Mouse (Mus musculus) right cerebral cortex, postnatal 10 days (tissue): ENCODE data around the gene S100a16.

Experiments
- DNase-seq, 2 experiments: peaks; one replicate each; pipeline ENCODE4 v3.0.0; 2021; ENCODE audit warnings: low spot score in 2 of 2

Gene S100a16

DNA sequence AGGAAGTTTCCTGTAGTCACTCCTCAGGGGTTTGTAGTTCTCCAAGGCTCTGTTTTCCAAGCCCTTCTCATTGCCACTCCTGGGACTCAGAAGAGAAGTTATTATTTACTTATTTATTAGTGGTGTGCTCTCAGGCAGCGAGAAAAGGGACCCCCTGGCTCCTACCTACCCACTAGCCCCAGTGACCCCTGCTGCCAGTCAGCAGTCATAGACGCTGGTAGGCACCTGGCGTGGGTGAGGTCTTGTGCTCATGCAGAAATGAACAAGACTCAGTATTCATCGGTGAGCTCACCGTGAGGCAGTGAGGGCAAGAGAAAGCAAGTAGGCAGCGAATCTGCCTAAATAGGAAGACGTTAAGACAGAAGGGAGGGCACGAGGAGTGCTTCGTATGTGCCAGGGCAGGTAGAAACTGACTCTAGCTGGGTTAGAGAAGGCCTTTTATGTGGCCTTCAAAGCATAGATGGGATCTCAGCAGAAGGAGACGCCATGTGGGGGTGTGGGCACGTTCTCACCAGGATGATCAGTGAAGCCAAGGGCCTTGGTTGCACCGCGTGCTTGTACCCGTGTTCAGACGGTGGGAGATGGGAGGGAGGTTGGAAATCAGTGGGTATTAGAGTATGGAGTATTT lies 49.1 kb downstream of the S100a16 start:
- no peak for DNase-seq

- no peak for DNase-seq
These were observed 49.9 kb downstream of the S100a16 start for GRCm38 (mm10) chr3:90586906-90587305.

GRCm38 (mm10) chr3:90587361-90588101 lies 50.5 kb downstream of the S100a16 start:
- DNase-seq, result no peak

GRCm38 (mm10) chr3:90589390-90589789 lies 52.3 kb downstream of the S100a16 start:
- no peak for DNase-seq

GRCm38 (mm10) chr3:90589947-90590346 lies 52.9 kb downstream of the S100a16 start, which contains the start of gene S100a2:
Gene S100a2 (plus strand): TSS chr3:90590247.
- no peak for DNase-seq
